Mouse (Mus musculus) ES-E14 (cell line): ENCODE measurements around the gene Gpr107. TPM values are rescaled to one million over a fixed set of nuclear protein-coding genes. Genes with fewer than 3 reads are reported as not detected.

Experiments used
- DNase-seq: peaks from one replicate; pipeline ENCODE4 v3.0.0-alpha.2; 2013; ENCODE audit warnings: low read depth, low spot score
- H3K27ac ChIP-seq: 2 replicates; pipeline ENCODE4 v1.5.1; 2012; ENCODE audit warnings: low read depth, mild to moderate bottlenecking, low read length, moderate library complexity, mixed read lengths; ENCODE audit not compliant: poor library complexity, insufficient read depth, severe bottlenecking
- H3K36me3 ChIP-seq: 2 replicates; pipeline ENCODE4 v1.6.1; 2012; ENCODE audit warnings: mild to moderate bottlenecking, low read length, moderate library complexity, mixed read lengths; ENCODE audit not compliant: control insufficient read depth, poor library complexity, insufficient read depth, severe bottlenecking
- H3K4me1 ChIP-seq, 2 experiments: fragments of 150-350 bp in 1 of 2; sonication (generic) in 1 of 2; 2 replicates each; pipeline ENCODE4 v1.6.1; 2012; ENCODE audit warnings: low read length in 2 of 2, mild to moderate bottlenecking in 1 of 2, mixed read lengths in 1 of 2; ENCODE audit not compliant: control insufficient read depth in 2 of 2, insufficient read depth in 2 of 2, poor library complexity in 1 of 2
- H3K4me3 ChIP-seq, 2 experiments: fragments of 150-350 bp in 1 of 2; sonication (generic) in 1 of 2; 2 replicates each; pipeline ENCODE4 v1.5.1; 2012; ENCODE audit warnings: low read length in 2 of 2, low read depth in 1 of 2, mild to moderate bottlenecking in 1 of 2, mixed read lengths in 1 of 2; ENCODE audit not compliant: insufficient read depth in 1 of 2, poor library complexity in 1 of 2, severe bottlenecking in 1 of 2
- H3K9ac ChIP-seq: 2 replicates; pipeline ENCODE4 v1.6.1; 2012; ENCODE audit warnings: low read depth, mild to moderate bottlenecking, low read length, mixed read lengths; ENCODE audit not compliant: poor library complexity, insufficient read depth, severe bottlenecking
- H3K9me3 ChIP-seq: fragments of 150-350 bp; sonication (generic); 2 replicates; pipeline ENCODE4 v1.6.1; 2012; ENCODE audit warnings: low read depth, mild to moderate bottlenecking, low read length; ENCODE audit not compliant: control insufficient read depth, insufficient read depth
- CHD2 ChIP-seq: IDR thresholded peaks from 2 replicates; pipeline ENCODE4 v1.6.1; 2014; ENCODE audit warnings: mild to moderate bottlenecking, low read depth, low read length, inconsistent platforms
- HCFC1 ChIP-seq: IDR thresholded peaks from 2 replicates; pipeline ENCODE4 v1.6.1; 2012; ENCODE audit warnings: low read length, inconsistent platforms, borderline replicate concordance; ENCODE audit not compliant: insufficient read depth
- MAFK ChIP-seq: IDR thresholded peaks from 2 replicates; pipeline ENCODE4 v1.6.1; 2014; ENCODE audit warnings: mild to moderate bottlenecking, low read depth, low read length, inconsistent platforms; ENCODE audit not compliant: insufficient read depth
- ZC3H11A ChIP-seq: IDR thresholded peaks from 2 replicates; pipeline ENCODE4 v1.6.1; 2012; ENCODE audit warnings: low read depth, mild to moderate bottlenecking, inconsistent platforms, low read length, borderline replicate concordance
- ZNF384 ChIP-seq: IDR thresholded peaks from 2 replicates; pipeline ENCODE4 v1.6.1; 2012; ENCODE audit warnings: low read depth, low read length, inconsistent platforms
- in situ Hi-C, 2 experiments: fragments of 600-800 bp; cut with MboI; formaldehyde crosslinking; loops; one replicate each; pipeline ENCODE4 v1.15.1; 2025; ENCODE audit warnings: low sequenced_read_pairs in 2 of 2, inconsistent platforms in 1 of 2; ENCODE audit not compliant: unreplicated experiment in 2 of 2
- total RNA-seq: library from RNA; depleted of rRNA; stranded (reverse); fragments of 300-350 nt; gene quantifications from 2 replicates; pipeline ENCODE4 v1.2.3, GENCODE M21; 2012

Gene Gpr107
- total RNA-seq, 1 experiment, result 111 TPM

DNA sequence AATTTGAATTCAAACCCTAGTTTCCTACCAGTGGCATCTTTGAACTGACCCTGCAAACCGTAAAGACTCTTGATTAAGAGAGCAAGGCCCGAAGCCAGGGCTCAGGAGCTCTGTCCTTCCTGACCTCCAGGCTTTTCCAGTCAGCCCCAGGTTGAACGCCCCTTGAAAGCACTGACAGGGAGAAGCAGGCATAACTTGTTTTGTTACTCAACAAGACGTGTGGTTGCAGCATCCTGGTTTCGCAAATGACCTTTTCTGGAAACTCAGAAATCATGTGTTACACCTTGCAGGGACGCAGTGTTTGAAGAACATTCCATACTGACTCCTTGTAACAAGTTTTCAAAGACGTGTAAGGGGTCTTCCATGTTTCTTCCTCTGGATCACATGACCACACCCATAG, 5.1 kb upstream of the Gpr107 start:
- TF ChIP-seq ZNF384 (no peak), ZC3H11A (no peak), MAFK (no peak), CHD2 (no peak), HCFC1 (no peak)
- Histone ChIP-seq H3K27ac (no peak overlapping the region), H3K4me1 (peaks cover 0 to 17% of the 10 kb centered on the region in 2 experiments; a peak in 3 of 4 replicates), H3K9ac (no peak overlapping the region), H3K9me3 (no peaks in the 10 kb centered on the region), H3K36me3 (no peaks in the 10 kb centered on the region), H3K4me3 (no peak overlapping the region)
- in situ Hi-C loops, result no loop called here
- no peak for DNase-seq

DNA sequence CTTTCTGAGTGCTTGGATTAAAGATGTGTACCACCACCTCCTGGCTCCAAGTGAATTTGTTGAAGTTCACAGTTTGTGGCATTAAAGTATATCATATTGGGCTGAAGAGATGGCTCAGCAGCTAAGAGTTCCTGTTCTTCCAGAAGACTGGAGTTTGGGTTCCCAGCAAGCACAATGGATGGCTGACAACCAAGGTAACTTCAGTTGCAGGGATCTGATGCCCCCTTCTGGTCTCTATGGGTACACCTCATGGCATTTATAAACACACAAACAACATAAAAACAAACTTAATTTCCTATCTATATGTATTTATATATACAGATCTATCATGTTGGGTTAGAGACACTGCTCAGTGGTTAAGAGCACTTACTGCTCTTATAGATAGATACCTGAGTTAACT, 1.4 kb upstream of the Gpr107 start:
- DNase-seq, result peak; percentile 63
- H3K9ac ChIP-seq, result no peak overlapping the region
- no peaks in the 10 kb centered on the region for H3K36me3 ChIP-seq
- TF ChIP-seq ZNF384, result no peak
- TF ChIP-seq HCFC1, result no peak
- TF ChIP-seq CHD2, result no peak
- peak; percentile 44 for TF ChIP-seq ZC3H11A
- no peak overlapping the region for H3K4me3 ChIP-seq
- H3K4me1 ChIP-seq, result 0 out of 4 replicates have a peak, but pooled peaks cover 0 to 2% of the 10 kb centered on the region in 2 experiments
- in situ Hi-C loops, result no loop called here
- no peaks in the 10 kb centered on the region for H3K9me3 ChIP-seq
- H3K27ac ChIP-seq, result no peak overlapping the region

DNA sequence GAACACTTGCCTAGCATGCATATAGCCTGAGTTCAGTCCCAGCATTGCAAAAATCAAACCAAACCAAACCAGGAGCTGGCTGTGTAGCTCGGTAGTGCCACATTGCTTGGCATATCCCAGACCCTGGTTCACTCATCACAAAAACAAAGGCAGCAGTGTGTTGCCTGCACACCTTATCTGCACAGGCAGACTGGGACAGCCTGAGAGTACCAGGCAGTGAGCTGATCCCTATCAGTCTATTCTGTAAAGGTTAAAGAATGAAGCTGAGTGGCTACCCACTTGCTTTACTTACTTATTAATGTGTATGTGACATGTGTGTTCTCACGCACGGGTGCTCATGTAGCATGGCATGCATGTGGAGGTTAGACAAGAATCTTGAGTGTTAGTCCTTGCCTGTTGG, 4.7 kb downstream of the Gpr107 start:
- in situ Hi-C loops, result no loop called here
- Histone ChIP-seq H3K4me3 (no peak overlapping the region), H3K9ac (no peak overlapping the region), H3K36me3 (peaks cover 2% of the 10 kb centered on the region; the same call in 1 of the 2 replicates), H3K27ac (no peak overlapping the region), H3K4me1 (peaks cover 6 to 7% of the 10 kb centered on the region in 2 experiments; a peak in 3 of 4 replicates), H3K9me3 (no peaks in the 10 kb centered on the region)
- no peak for DNase-seq
- no peak for TF ChIP-seq ZC3H11A
- TF ChIP-seq MAFK, result no peak
- no peak for TF ChIP-seq CHD2
- TF ChIP-seq HCFC1, result no peak
- TF ChIP-seq ZNF384, result no peak

DNA sequence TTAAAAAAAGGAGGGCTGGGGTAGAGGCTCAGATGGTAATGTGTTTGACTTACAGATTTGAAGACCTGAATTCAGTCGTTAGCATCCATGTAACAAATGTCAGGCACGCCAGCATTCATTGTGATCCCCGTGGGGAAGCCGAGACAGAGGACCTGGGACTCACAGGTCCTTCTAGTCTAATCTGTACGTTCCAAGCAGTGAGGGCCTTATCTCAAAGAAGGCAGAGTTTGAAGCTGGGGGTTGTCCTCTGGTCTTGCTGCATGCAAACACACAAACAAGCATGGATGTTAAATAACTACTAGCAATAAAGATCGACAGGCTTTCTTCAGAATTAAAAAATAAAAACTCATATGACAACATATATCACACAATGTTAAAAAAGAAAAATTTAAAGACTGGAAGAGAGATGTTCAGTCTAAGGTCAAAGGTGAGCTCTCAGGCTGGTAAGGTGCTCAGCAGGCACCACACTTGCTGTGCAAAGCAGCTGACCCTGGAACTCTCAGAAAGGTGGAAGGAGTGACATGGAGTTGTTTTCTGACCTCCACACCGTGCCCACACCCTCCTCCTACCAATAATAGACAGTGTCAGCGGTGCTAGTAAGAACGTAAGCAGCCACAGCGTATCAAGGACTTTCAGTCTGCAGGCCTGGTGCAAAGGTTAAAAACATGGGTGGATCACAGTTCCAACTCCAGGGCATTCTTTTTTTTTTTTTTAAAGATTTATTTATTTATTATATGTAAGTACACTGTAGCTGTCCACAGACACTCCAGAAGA, 8.2 kb downstream of the Gpr107 start:
- TF ChIP-seq CHD2 (no peak), ZNF384 (no peak), HCFC1 (no peak), MAFK (no peak), ZC3H11A (no peak)
- in situ Hi-C loops, result no loop called here
- Histone ChIP-seq H3K4me1 (peaks cover 19 to 24% of the 10 kb centered on the region in 2 experiments), H3K4me3 (no peak overlapping the region), H3K27ac (peak overlapping the region; percentile 17; the same call in 1 of the 2 replicates), H3K36me3 (peaks cover 2% of the 10 kb centered on the region; the same call in 1 of the 2 replicates), H3K9ac (no peak overlapping the region; the same call in 1 of the 2 replicates), H3K9me3 (no peaks in the 10 kb centered on the region)
- DNase-seq, result no peak

DNA sequence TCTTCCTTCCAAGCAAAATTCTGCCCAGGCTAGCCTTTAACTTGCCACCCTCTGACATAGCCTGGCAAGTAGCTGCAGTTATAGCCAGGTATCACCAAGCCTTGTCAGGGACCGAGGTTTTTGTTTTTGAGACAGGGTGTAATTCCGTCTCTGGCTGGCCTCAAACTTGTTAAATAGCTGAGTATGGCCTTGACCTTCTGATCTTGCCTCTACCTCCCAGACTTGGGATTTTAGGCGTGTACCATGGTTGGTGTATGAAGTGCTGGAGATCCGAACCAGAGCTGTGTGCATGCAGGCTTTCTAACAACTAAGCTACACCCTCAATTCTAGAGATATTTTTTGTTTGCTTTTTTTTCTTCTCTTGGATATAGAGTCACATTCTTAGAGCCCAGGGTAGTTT, 9.5 kb downstream of the Gpr107 start:
- H3K36me3 ChIP-seq, result peaks cover 2% of the 10 kb centered on the region; the same call in 1 of the 2 replicates
- H3K27ac ChIP-seq, result peak overlapping the region; percentile 77; the same call in 1 of the 2 replicates
- H3K4me1 ChIP-seq, result peaks cover 23 to 26% of the 10 kb centered on the region in 2 experiments
- peak overlapping the region; percentile 57; the same call in 1 of the 2 replicates for H3K9ac ChIP-seq
- no peak overlapping the region; a peak in 1 of 4 replicates for H3K4me3 ChIP-seq
- TF ChIP-seq ZC3H11A, result no peak
- TF ChIP-seq CHD2, result no peak
- TF ChIP-seq HCFC1, result no peak
- no peak for TF ChIP-seq ZNF384
- TF ChIP-seq MAFK, result no peak
- H3K9me3 ChIP-seq, result no peaks in the 10 kb centered on the region
- DNase-seq, result no peak
- in situ Hi-C loops, result no loop called here
